Mouse (Mus musculus) ES-Bruce4 (cell line): ENCODE results near the gene Nkx1-1.

ENCODE experiments used
- CTCF ChIP-seq: IDR thresholded peaks from one replicate; pipeline ENCODE4 v1.8.1; 2011; ENCODE audit warnings: low read depth, low read length
- EP300 ChIP-seq: IDR thresholded peaks from 2 replicates; pipeline ENCODE4 v1.6.1; 2011; ENCODE audit warnings: low read depth, low read length; ENCODE audit not compliant: insufficient read depth
- POLR2A ChIP-seq: IDR thresholded peaks from one replicate; pipeline ENCODE4 v1.8.1; 2011; ENCODE audit warnings: low read length; ENCODE audit not compliant: insufficient read depth

- TF ChIP-seq POLR2A (no peak), CTCF (no peak), EP300 (no peak)
Measured at GRCm38 (mm10) chr5:33396828-33397227, 36.9 kb downstream of the Nkx1-1 start.
